Mouse (Mus musculus): ENCODE results near the gene Xirp2.

GRCm38 (mm10) chr2:67438309-67438708, 7.5 kb upstream of the Xirp2 start:
- no peak for TF ChIP-seq POLR2A (IDR thresholded peaks at IDR 0.05; ENCODE audit: insufficient read depth, low read depth, low read length)
- no peak for TF ChIP-seq CTCF (IDR thresholded peaks at IDR 0.05; ENCODE audit: insufficient read depth, low read depth, low read length)

Measured in olfactory bulb, adult 2 months (tissue).